Mouse (Mus musculus) megakaryocyte, adult 5-6 weeks (primary cell): ENCODE results near the gene Dapk3. TPM values are rescaled to one million over a fixed set of nuclear protein-coding genes. Genes with fewer than 3 reads are reported as not detected.

Source experiments
- ATAC-seq: 2 replicates; pipeline ENCODE4 v1.8.0; 2016; ENCODE audit warnings: mild to moderate bottlenecking, inconsistent platforms; ENCODE audit not compliant: poor library complexity, severe bottlenecking
- total RNA-seq, 2 experiments: library from RNA; stranded (forward) in 1 of 2; stranded (reverse) in 1 of 2; fragments of 153-499, 151-499 nt in 1 of 2; fragments of 221-1000, 200-1000 nt in 1 of 2; gene quantifications; 2 replicates each; pipeline versions ENCODE4 v1.2.3 to v1.2.4; 2015 to 2017

The Dapk3 gene
- total RNA-seq, 2 experiments from 2014 or later = 9.8 to 27.5 TPM

DNA sequence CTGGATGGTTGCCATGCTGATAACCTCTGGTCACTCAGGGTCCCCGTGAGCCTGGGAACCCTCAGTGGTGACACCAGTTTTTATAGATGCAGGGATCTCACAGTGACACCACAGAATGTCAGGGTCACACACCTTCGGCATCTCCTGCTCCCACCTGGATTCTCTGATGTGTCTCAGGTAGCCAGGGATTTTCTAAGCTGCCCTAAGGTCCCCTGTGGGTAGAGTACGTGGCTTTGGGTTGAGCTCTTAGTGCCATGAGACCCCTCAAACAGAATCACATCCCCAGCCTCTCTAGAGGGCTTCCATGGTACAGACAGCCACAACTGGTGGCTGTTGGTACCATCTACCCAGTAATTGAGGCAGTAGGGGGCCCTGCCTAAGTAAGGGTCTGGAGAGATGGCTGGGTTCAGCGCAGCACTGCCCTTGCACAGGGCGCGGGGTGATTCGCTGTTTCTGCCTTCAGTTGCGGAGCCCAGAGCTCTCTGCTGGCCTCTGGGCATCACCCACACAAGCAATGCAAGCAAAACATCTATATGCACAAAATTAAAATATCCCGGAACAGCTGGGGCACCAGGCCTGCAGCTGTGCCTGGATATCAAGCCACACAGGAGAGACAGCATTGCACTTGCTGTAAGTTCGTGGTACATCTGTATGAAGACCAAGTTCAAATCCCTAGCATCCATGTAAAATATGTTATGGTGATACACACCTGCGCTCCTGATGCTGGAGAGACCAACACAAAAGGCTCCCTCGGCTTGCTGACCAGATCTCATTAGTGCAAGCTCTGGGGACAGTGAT, 53.9 kb downstream of the Dapk3 start:
- ATAC-seq = no peak

GRCm38 (mm10) chr10:81238618-81239017, 55.8 kb downstream of the Dapk3 start:
- ATAC-seq = no peak

GRCm38 (mm10) chr10:81240876-81241275, 58.1 kb downstream of the Dapk3 start:
- ATAC-seq = no peak; the same call in 1 of the 2 replicates

- ATAC-seq = no peak
Measured at GRCm38 (mm10) chr10:81242021-81242420, 59.2 kb downstream of the Dapk3 start.

Other genes with a start within 250 kb of the Dapk3 start
- 0.11 TPM in 1 of 2 replicates, not detected in the other for gene Gng7, start 168.1 kb upstream of the Dapk3 start, total RNA-seq (2015)
- gene Gng7, start 168.1 kb upstream of the Dapk3 start, total RNA-seq (2017) = 0.26 TPM in 1 of 2 replicates, not detected in the other
- gene Diras1, start 157.3 kb upstream of the Dapk3 start, total RNA-seq (2015) = not detected in 2 replicates
- 0.20 TPM in 1 of 2 replicates, not detected in the other for gene Diras1, start 157.3 kb upstream of the Dapk3 start, total RNA-seq (2017)
- 3.9 and 6.0 TPM in 2 replicates for gene Slc39a3, start 145.6 kb upstream of the Dapk3 start, total RNA-seq (2015)
- gene Slc39a3, start 145.6 kb upstream of the Dapk3 start, total RNA-seq (2017) = 6.2 and 10.2 TPM in 2 replicates
- 30.3 and 30.7 TPM in 2 replicates for gene Sgta, start 122.8 kb upstream of the Dapk3 start, total RNA-seq (2015)
- gene Sgta, start 122.8 kb upstream of the Dapk3 start, total RNA-seq (2017) = 33.3 and 38.7 TPM in 2 replicates
- 0.82 and 1.5 TPM in 2 replicates for gene Thop1, start 113.0 kb upstream of the Dapk3 start, total RNA-seq (2015)
- gene Thop1, start 113.0 kb upstream of the Dapk3 start, total RNA-seq (2017) = 3.4 and 4.3 TPM in 2 replicates
- gene Creb3l3, start 84.1 kb upstream of the Dapk3 start, total RNA-seq (2015) = 0.50 and 0.58 TPM in 2 replicates
- 0.40 and 0.89 TPM in 2 replicates for gene Creb3l3, start 84.1 kb upstream of the Dapk3 start, total RNA-seq (2017)
- 33.9 and 40.6 TPM in 2 replicates for gene Map2k2, start 77.1 kb upstream of the Dapk3 start, total RNA-seq (2015)
- 38.2 and 47.8 TPM in 2 replicates for gene Map2k2, start 77.1 kb upstream of the Dapk3 start, total RNA-seq (2017)
- gene Zbtb7a, start 47.8 kb upstream of the Dapk3 start, total RNA-seq (2015) = 25.0 and 27.0 TPM in 2 replicates
- 8.8 and 14.5 TPM in 2 replicates for gene Zbtb7a, start 47.8 kb upstream of the Dapk3 start, total RNA-seq (2017)
- 10.1 and 13.7 TPM in 2 replicates for gene Pias4, start 15.1 kb upstream of the Dapk3 start, total RNA-seq (2015)
- 12.9 and 13.3 TPM in 2 replicates for gene Pias4, start 15.1 kb upstream of the Dapk3 start, total RNA-seq (2017)
- 394 and 408 TPM in 2 replicates for gene Eef2, start 6.4 kb upstream of the Dapk3 start, total RNA-seq (2015)
- 983 and 1,066 TPM in 2 replicates for gene Eef2, start 6.4 kb upstream of the Dapk3 start, total RNA-seq (2017)
- not detected in 2 replicates for gene 4930442H23Rik, start 844 bp downstream of the Dapk3 start, total RNA-seq (2015)
- not detected in 2 replicates for gene 4930442H23Rik, start 844 bp downstream of the Dapk3 start, total RNA-seq (2017)
- gene Nmrk2, start 19.0 kb downstream of the Dapk3 start, total RNA-seq (2015) = not detected in 2 replicates
- gene Nmrk2, start 19.0 kb downstream of the Dapk3 start, total RNA-seq (2017) = not detected in 2 replicates
- gene Atcay, start 47.8 kb downstream of the Dapk3 start, total RNA-seq (2015) = not detected in 2 replicates
- not detected in 2 replicates for gene Atcay, start 47.8 kb downstream of the Dapk3 start, total RNA-seq (2017)
- not detected in 2 replicates for gene Zfr2, start 50.1 kb downstream of the Dapk3 start, total RNA-seq (2015)
- gene Zfr2, start 50.1 kb downstream of the Dapk3 start, total RNA-seq (2017) = 0.16 and 0.26 TPM in 2 replicates
- 5.4 and 5.9 TPM in 2 replicates for gene Matk, start 69.9 kb downstream of the Dapk3 start, total RNA-seq (2015)
- gene Matk, start 69.9 kb downstream of the Dapk3 start, total RNA-seq (2017) = 7.5 and 8.1 TPM in 2 replicates
- 52.1 and 67.0 TPM in 2 replicates for gene Mrpl54, start 83.9 kb downstream of the Dapk3 start, total RNA-seq (2015)
- gene Mrpl54, start 83.9 kb downstream of the Dapk3 start, total RNA-seq (2017) = 97.4 and 154 TPM in 2 replicates
- gene Apba3, start 84.0 kb downstream of the Dapk3 start, total RNA-seq (2015) = 16.4 and 20.2 TPM in 2 replicates
- gene Apba3, start 84.0 kb downstream of the Dapk3 start, total RNA-seq (2017) = 11.5 and 15.0 TPM in 2 replicates
- 3.4 and 3.7 TPM in 2 replicates for gene Tjp3, start 108.6 kb downstream of the Dapk3 start, total RNA-seq (2015)
- 5.0 and 6.5 TPM in 2 replicates for gene Tjp3, start 108.6 kb downstream of the Dapk3 start, total RNA-seq (2017)
- gene Pip5k1c, start 110.0 kb downstream of the Dapk3 start, total RNA-seq (2015) = 28.0 and 31.7 TPM in 2 replicates
- 40.4 and 46.1 TPM in 2 replicates for gene Pip5k1c, start 110.0 kb downstream of the Dapk3 start, total RNA-seq (2017)
- 4.5 and 7.4 TPM in 2 replicates for gene Cactin, start 138.1 kb downstream of the Dapk3 start, total RNA-seq (2015)
- gene Cactin, start 138.1 kb downstream of the Dapk3 start, total RNA-seq (2017) = 16.2 and 20.6 TPM in 2 replicates
- gene Tbxa2r, start 145.7 kb downstream of the Dapk3 start, total RNA-seq (2015) = 0.34 and 0.85 TPM in 2 replicates
- 0.07 and 0.28 TPM in 2 replicates for gene Tbxa2r, start 145.7 kb downstream of the Dapk3 start, total RNA-seq (2017)
- gene Gipc3, start 160.3 kb downstream of the Dapk3 start, total RNA-seq (2015) = not detected in 2 replicates
- not detected in 2 replicates for gene Gipc3, start 160.3 kb downstream of the Dapk3 start, total RNA-seq (2017)
- 27.4 and 33.0 TPM in 2 replicates for gene Hmg20b, start 167.5 kb downstream of the Dapk3 start, total RNA-seq (2015)
- 18.1 and 24.5 TPM in 2 replicates for gene Hmg20b, start 167.5 kb downstream of the Dapk3 start, total RNA-seq (2017)
- gene Mfsd12, start 174.5 kb downstream of the Dapk3 start, total RNA-seq (2015) = 4.1 and 4.6 TPM in 2 replicates
- gene Mfsd12, start 174.5 kb downstream of the Dapk3 start, total RNA-seq (2017) = 7.4 TPM in 2 replicates
- 0.49 and 1.3 TPM in 2 replicates for gene 4930404N11Rik, start 182.8 kb downstream of the Dapk3 start, total RNA-seq (2015)
- 0.37 and 0.49 TPM in 2 replicates for gene 4930404N11Rik, start 182.8 kb downstream of the Dapk3 start, total RNA-seq (2017)
- gene Fzr1, start 195.5 kb downstream of the Dapk3 start, total RNA-seq (2015) = 22.7 and 23.8 TPM in 2 replicates
- gene Fzr1, start 195.5 kb downstream of the Dapk3 start, total RNA-seq (2017) = 20.9 and 24.0 TPM in 2 replicates
- gene Dohh, start 201.4 kb downstream of the Dapk3 start, total RNA-seq (2015) = 5.4 and 5.7 TPM in 2 replicates
- 21.9 and 42.4 TPM in 2 replicates for gene Dohh, start 201.4 kb downstream of the Dapk3 start, total RNA-seq (2017)
- 0.83 and 2.9 TPM in 2 replicates for gene Gm48551, start 201.5 kb downstream of the Dapk3 start, total RNA-seq (2015)
- gene Gm48551, start 201.5 kb downstream of the Dapk3 start, total RNA-seq (2017) = 0.33 TPM in 1 of 2 replicates, not detected in the other
- gene Gm48552, start 206.0 kb downstream of the Dapk3 start, total RNA-seq (2015) = not detected in 2 replicates
- gene Gm48552, start 206.0 kb downstream of the Dapk3 start, total RNA-seq (2017) = 0.26 and 1.4 TPM in 2 replicates
- 30.6 and 34.0 TPM in 2 replicates for gene Smim24, start 210.0 kb downstream of the Dapk3 start, total RNA-seq (2015)
- 6.5 and 11.5 TPM in 2 replicates for gene Smim24, start 210.0 kb downstream of the Dapk3 start, total RNA-seq (2017)